Mouse (Mus musculus) liver, embryonic 14.5 days (tissue): ENCODE results near the gene Ceacam20.

ENCODE experiments used
- CTCF ChIP-seq: IDR thresholded peaks from 2 replicates; pipeline ENCODE4 v1.5.1; 2016; ENCODE audit warnings: antibody characterized with exemption, low read depth, control low read depth
- EP300 ChIP-seq: IDR thresholded peaks from 2 replicates; pipeline ENCODE4 v1.6.1; 2016; ENCODE audit warnings: antibody characterized with exemption, low read depth

- TF ChIP-seq EP300 = no peak
- TF ChIP-seq CTCF = no peak
Observed at GRCm38 (mm10) chr7:19964985-19965579, at the start of gene Ceacam20.
